Mouse (Mus musculus) thymus, adult 2 months (tissue): ENCODE data around the gene Gpr143.

Experiments used
- CTCF ChIP-seq: fragments of 200-500 bp; IDR thresholded peaks from 2 replicates; pipeline ENCODE4 v1.5.1; 2012; ENCODE audit warnings: mild to moderate bottlenecking, control low read depth, low read length, moderate library complexity, borderline replicate concordance; ENCODE audit not compliant: control insufficient read depth, poor library complexity, insufficient read depth; ENCODE audit errors: extremely low read depth
- POLR2A ChIP-seq: fragments of 200-500 bp; IDR thresholded peaks from 2 replicates; pipeline ENCODE4 v1.6.1; 2012; ENCODE audit warnings: mild to moderate bottlenecking, low read length, control low read depth, moderate library complexity; ENCODE audit not compliant: control insufficient read depth, poor library complexity, insufficient read depth; ENCODE audit errors: extremely low read depth

- TF ChIP-seq POLR2A (no peak), CTCF (no peak)
Observed at GRCm38 (mm10) chrX:152745925-152746324, 35.8 kb upstream of the Gpr143 start.
